Mouse (Mus musculus) adrenal gland, adult 18-20 months (tissue): ENCODE data around the gene Fndc5. TPM values are rescaled to one million over a fixed set of nuclear protein-coding genes. Genes with fewer than 3 reads are reported as not detected.

Source experiments
- DNase-seq, 2 experiments: peaks; one replicate each; pipeline ENCODE4 v3.0.0; 2021 to 2022; ENCODE audit warnings: low spot score in 2 of 2
- total RNA-seq, 2 experiments: library from RNA; stranded (reverse); gene quantifications; 1 replicate in 1 of 2; 2 replicates in 1 of 2; pipeline ENCODE4 v1.2.3; 2021

The Fndc5 gene
- total RNA-seq, 2 experiments from 2014 or later: 2.1 to 6.3 TPM

- DNase-seq: no peak
Measured at GRCm38 (mm10) chr4:129144401-129145367, 7.9 kb downstream of the Fndc5 start.

- DNase-seq: no peak
Measured at GRCm38 (mm10) chr4:129145411-129145810, 8.6 kb downstream of the Fndc5 start.

- no peak for DNase-seq
Measured at GRCm38 (mm10) chr4:129145943-129146342, 9.1 kb downstream of the Fndc5 start.

DNA sequence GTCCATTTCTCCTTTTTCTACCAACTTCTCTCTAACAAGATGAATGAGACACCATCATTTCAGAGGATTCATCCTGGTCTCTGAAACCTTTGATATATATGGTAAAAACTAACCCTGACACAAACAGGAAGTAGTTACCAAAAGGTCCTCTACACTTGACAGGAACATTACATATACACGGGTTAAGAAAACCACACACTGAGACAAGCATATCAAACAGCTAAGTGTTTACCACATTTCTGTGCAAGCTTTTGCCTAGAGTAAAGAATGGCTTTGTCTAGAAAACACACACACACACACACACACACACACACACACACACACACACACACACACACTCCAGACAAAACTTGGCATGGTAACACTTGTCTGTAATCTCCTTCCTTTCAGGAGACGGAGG lies 9.6 kb downstream of the Fndc5 start:
- DNase-seq: no peak

DNA sequence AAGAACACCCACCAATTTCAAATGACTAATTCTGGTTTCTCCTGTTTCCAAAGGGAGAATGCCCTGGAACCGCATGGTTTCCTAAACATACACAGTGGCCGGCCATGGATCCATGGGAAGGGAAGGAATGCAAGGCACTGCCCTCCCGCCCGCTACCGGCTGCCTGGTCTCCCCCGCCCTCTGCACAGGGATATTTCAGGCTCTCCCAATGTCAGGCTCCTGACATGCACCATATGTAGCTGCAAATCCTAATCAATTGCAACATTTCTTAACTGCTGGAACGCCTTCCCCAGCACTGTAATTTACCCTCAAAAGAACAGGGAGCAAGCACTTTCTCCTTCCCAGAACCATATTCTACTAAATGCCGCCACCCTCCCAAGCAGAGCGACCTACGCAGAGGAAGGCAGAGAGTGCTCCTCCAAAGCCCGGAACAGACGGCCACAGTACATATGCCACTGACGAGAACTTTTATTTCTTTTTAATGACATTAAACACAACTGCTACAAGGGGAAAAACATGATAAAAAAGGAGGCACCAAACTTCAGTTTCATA lies 10.8 kb downstream of the Fndc5 start:
- DNase-seq: no peak

GRCm38 (mm10) chr4:129149321-129149720 lies 12.5 kb downstream of the Fndc5 start:
- no peak for DNase-seq

DNA sequence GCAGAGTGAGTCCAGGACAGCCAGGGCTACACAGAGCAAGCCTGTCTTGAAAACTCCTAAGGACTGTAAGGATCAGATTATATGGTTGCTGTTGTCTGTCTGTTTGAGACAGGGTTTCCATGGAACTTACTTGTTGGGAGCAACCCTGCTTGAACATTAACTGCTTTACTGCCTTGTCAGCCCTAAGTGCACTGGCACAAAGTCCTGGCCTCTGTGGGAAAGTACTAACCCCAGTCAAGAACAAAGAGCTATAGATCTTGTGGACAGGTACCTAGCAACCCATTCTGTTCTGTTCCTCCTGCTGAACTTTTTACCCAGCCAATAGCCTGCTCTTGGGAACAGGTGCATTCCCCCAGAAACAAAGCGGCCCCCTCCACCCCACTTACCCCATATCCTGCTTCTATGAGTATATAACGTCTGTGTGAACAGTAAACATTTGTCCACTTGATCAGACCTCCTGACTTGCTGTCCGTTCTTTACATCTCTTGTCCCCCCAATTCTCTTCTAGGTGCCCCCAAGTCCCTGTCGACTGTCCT lies 14.5 kb downstream of the Fndc5 start:
- DNase-seq: no peak

GRCm38 (mm10) chr4:129157541-129157940 lies 20.7 kb downstream of the Fndc5 start:
- no peak for DNase-seq

DNA sequence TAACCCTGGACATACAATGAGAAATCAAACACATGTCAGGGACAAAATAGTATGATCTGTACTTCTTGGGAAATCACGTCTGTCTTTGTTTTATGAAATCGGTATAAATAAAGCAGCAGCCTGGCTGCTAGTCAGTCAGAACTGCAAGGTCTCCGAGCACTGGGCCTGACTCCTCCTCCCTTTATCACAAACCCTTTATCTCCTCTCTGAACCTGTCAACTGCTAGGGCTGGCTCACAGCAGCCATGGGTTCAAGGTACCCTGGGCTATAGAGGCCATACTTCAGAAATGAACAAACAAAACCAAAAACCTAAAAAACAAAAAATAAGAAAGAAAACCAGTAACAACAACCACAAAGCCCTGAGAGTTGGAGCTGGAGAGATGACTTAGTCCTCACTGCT lies 21.8 kb downstream of the Fndc5 start:
- DNase-seq: no peak

- DNase-seq: no peak
Measured at GRCm38 (mm10) chr4:129161076-129161475, 24.3 kb downstream of the Fndc5 start.

GRCm38 (mm10) chr4:129161581-129162255 lies 24.9 kb downstream of the Fndc5 start:
- no peak for DNase-seq

- DNase-seq: no peak
Measured at GRCm38 (mm10) chr4:129172529-129172928, 35.7 kb downstream of the Fndc5 start.

DNA sequence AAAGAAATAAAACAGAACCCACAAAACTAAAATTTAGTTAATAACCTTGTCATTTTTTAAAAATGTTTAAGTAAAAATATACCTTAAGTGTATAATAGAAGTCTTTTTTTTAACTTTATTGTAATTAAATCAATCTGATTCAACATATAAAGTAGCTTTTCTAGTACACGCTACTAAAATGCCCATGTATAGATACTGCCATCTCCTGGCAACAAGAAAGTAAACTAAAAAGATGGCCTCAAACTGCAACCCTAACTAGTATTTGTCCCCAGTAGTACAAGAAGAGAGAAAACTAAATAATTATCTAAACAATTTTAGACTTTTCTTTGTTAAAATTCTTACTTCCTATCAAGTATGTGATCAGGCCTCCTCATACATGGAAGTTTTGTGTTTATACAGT lies 42.8 kb downstream of the Fndc5 start:
- DNase-seq: no peak

GRCm38 (mm10) chr4:129188041-129188659 lies 51.4 kb downstream of the Fndc5 start:
- no peak for DNase-seq

- peak; percentile 58 to 64 for DNase-seq
Measured at GRCm38 (mm10) chr4:129188803-129189541, 52.2 kb downstream of the Fndc5 start.

GRCm38 (mm10) chr4:129189542-129190519 lies 53.0 kb downstream of the Fndc5 start, which contains the start of the genes S100pbp and Yars:
Gene S100pbp (minus strand): TSS chr4:129189727.
Gene Yars (plus strand): TSS chr4:129189760.
- DNase-seq: peak; percentile 95 to 96

- DNase-seq: peak in 1 of 2 experiments; percentile 21
Measured at GRCm38 (mm10) chr4:129190538-129190937, 53.7 kb downstream of the Fndc5 start.

- DNase-seq: no peak
Measured at GRCm38 (mm10) chr4:129191691-129192090, 54.9 kb downstream of the Fndc5 start.
